Mouse (Mus musculus): ENCODE data around the gene Robo1. TPM values are rescaled to one million over a fixed set of nuclear protein-coding genes. Genes with fewer than 3 reads are reported as not detected.

Gene Robo1
- polyA plus RNA-seq (2015; fragmentation: Nextera tagmentation; extraction: Ambion mirVana), result 4.3 and 4.7 TPM in 2 replicates

- Histone ChIP-seq H3K9ac (no peak within 1 kb of the TSS), H3K4me1 (replicated peaks) (no peaks in the 10 kb centered on the region), H3K27ac (replicated peaks) (no peak within 1 kb of the TSS), H3K4me2 (no peak within 1 kb of the TSS), H3K4me3 (replicated peaks) (no peak within 1 kb of the TSS), H3K36me3 (replicated peaks) (no peaks in the 10 kb centered on the region), H3K9me3 (replicated peaks) (no peaks in the 10 kb centered on the region), H3K27me3 (no peaks in the 10 kb centered on the region)
- 63% methylated on average over 8 of the region's 8 CpGs for WGBS (ENCODE audit: insufficient replicate concordance)
- no peak for ATAC-seq (ENCODE audit: insufficient read depth)
Observed at GRCm38 (mm10) chr16:72307537-72308330, at the start of gene Robo1. Gene Robo1 (plus strand): TSS chr16:72308306.

- ATAC-seq (ENCODE audit: insufficient read depth), result no peak
- Histone ChIP-seq H3K9me3 (replicated peaks) (no peaks in the 10 kb centered on the region), H3K36me3 (replicated peaks) (no peaks in the 10 kb centered on the region), H3K4me2 (no peak overlapping the region), H3K4me3 (replicated peaks) (no peak overlapping the region), H3K27ac (replicated peaks) (no peak overlapping the region), H3K4me1 (replicated peaks) (no peaks in the 10 kb centered on the region), H3K9ac (no peak overlapping the region), H3K27me3 (no peaks in the 10 kb centered on the region)
- WGBS (ENCODE audit: insufficient replicate concordance), result 71% methylated on average over 10 of the region's 10 CpGs
Observed at GRCm38 (mm10) chr16:72267839-72268238, 40.3 kb upstream of the Robo1 start.

DNA sequence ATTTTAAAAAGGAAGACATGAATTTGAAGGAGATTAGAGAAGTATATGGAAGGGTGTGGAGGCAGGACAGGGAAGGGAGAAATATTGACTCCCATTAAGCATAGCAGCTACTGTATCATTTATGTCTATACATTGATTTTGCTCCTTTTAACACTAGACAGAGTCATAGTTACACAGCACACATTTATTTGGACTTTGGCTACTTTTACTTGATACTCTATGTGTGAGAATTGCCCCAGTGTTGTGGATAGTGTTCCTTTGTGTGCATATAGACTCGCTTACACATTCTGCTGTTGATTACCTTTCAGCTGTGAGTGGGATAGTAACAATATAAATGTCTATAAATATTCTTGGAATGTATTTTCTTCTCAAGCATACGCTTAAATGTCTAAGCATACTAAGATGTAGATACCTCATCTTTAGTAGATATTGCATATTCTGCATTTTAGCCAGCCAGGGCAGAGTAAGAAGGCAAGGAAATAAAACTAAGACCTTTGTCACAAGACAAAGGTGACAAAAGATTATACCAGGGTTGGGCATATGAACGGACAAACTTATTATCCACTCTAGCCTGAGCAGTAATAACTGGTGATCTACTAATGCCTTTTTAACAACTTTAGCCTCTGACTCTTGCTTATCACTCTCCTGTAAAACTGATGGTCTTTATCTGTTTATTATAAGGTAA is 31.6 kb upstream of the Robo1 start:
- H3K9ac ChIP-seq, result no peak overlapping the region
- H3K27ac ChIP-seq (replicated peaks), result no peak overlapping the region
- H3K4me1 ChIP-seq (replicated peaks), result no peaks in the 10 kb centered on the region
- no peak overlapping the region for H3K4me2 ChIP-seq
- no peak overlapping the region for H3K4me3 ChIP-seq (replicated peaks)
- no peaks in the 10 kb centered on the region for H3K27me3 ChIP-seq
- no peak for ATAC-seq (ENCODE audit: insufficient read depth)
- H3K36me3 ChIP-seq (replicated peaks), result no peaks in the 10 kb centered on the region
- WGBS (ENCODE audit: insufficient replicate concordance), result 63% methylated on average over 3 of the region's 3 CpGs
- H3K9me3 ChIP-seq (replicated peaks), result no peaks in the 10 kb centered on the region

- ATAC-seq (ENCODE audit: insufficient read depth), result no peak
- Histone ChIP-seq H3K36me3 (replicated peaks) (no peaks in the 10 kb centered on the region), H3K27me3 (no peaks in the 10 kb centered on the region), H3K9me3 (replicated peaks) (no peaks in the 10 kb centered on the region), H3K4me2 (no peak overlapping the region), H3K4me1 (replicated peaks) (no peaks in the 10 kb centered on the region), H3K27ac (replicated peaks) (no peak overlapping the region), H3K4me3 (replicated peaks) (no peak overlapping the region), H3K9ac (no peak overlapping the region)
- WGBS (ENCODE audit: insufficient replicate concordance), result 55% methylated on average over 6 of the region's 6 CpGs
Observed at GRCm38 (mm10) chr16:72308331-72308668, 194 bp downstream of the Robo1 start.

DNA sequence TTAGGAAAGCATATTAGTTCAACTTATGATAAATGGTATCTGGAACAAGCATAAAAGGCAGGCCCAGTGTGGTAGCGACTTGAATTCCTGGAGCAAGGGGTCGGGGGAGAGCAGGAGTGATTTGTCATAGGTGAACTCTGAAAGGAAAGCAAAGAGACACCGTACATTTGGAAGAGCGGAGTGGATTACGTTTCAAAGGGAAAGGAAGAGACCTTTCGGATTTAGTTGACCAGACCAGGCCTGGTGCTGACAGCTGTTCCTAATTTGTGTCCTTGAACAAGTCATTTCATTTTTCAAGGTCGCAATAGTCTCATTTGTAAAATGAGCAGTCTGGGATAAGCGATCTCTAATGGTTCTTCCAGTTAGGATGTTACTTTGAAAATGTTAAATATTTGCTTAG is 19.2 kb downstream of the Robo1 start:
- Histone ChIP-seq H3K4me2 (no peak overlapping the region), H3K4me3 (replicated peaks) (no peak overlapping the region), H3K27ac (replicated peaks) (no peak overlapping the region), H3K9me3 (replicated peaks) (no peaks in the 10 kb centered on the region), H3K27me3 (no peaks in the 10 kb centered on the region), H3K36me3 (replicated peaks) (no peaks in the 10 kb centered on the region), H3K9ac (no peak overlapping the region), H3K4me1 (replicated peaks) (no peaks in the 10 kb centered on the region)
- ATAC-seq (ENCODE audit: insufficient read depth), result no peak
- WGBS (ENCODE audit: insufficient replicate concordance), result 74% methylated on average over 8 of the region's 8 CpGs

DNA sequence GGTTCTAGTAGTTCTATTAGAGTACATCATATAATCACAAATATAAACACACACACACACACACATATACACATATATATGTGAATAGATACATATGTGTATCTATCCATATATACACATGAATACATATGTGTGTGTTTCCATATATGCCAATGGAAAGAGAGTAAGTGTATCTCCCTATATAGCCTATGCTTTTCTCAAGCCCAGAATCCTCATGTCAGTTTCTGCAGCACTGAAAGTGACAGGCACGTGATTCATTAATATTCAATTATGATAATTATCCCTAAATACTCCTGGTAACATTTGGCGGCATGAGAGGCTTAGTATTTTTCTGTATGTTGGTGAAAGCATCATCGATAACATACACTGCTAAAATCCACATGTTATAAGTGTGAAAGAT is 20.5 kb downstream of the Robo1 start:
- no peaks in the 10 kb centered on the region for H3K27me3 ChIP-seq
- no peaks in the 10 kb centered on the region for H3K36me3 ChIP-seq (replicated peaks)
- H3K4me3 ChIP-seq (replicated peaks), result no peak overlapping the region
- H3K4me2 ChIP-seq, result no peak overlapping the region
- H3K4me1 ChIP-seq (replicated peaks), result no peaks in the 10 kb centered on the region
- H3K9me3 ChIP-seq (replicated peaks), result no peaks in the 10 kb centered on the region
- no peak overlapping the region for H3K27ac ChIP-seq (replicated peaks)
- no peak overlapping the region for H3K9ac ChIP-seq
- ATAC-seq (ENCODE audit: insufficient read depth), result no peak
- 61% methylated on average over 3 of the region's 3 CpGs for WGBS (ENCODE audit: insufficient replicate concordance)

GRCm38 (mm10) chr16:72337757-72338156 is 29.7 kb downstream of the Robo1 start:
- no peaks in the 10 kb centered on the region for H3K9me3 ChIP-seq (replicated peaks)
- H3K4me3 ChIP-seq (replicated peaks), result no peak overlapping the region
- no peaks in the 10 kb centered on the region for H3K4me1 ChIP-seq (replicated peaks)
- no peak overlapping the region for H3K27ac ChIP-seq (replicated peaks)
- no peaks in the 10 kb centered on the region for H3K36me3 ChIP-seq (replicated peaks)
- 69% methylated on average over 1 of the region's 1 CpGs for WGBS (ENCODE audit: insufficient replicate concordance)
- no peak for ATAC-seq (ENCODE audit: insufficient read depth)
- no peaks in the 10 kb centered on the region for H3K27me3 ChIP-seq
- H3K9ac ChIP-seq, result no peak overlapping the region
- H3K4me2 ChIP-seq, result no peak overlapping the region

DNA sequence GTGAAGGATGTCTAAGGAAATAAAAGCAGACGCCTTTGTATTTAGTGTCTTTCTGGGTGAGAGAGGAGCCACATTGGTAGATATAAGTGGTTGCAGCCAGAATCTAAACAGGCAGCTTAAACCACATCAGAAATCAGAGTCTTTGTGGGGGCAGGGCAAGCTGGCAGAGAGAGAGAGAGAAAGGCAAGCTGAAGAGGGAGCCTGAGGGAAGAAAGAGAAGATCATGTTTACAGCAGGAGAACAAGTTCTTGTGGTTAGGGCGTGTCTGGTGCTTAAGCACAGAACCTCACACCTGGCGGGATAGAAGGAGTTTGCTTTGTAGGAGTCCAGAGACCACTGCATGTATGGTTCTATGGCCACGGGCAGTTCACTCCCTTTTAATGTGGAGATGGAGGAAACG is 42.3 kb downstream of the Robo1 start:
- Histone ChIP-seq H3K27ac (replicated peaks) (no peak overlapping the region), H3K9ac (no peak overlapping the region), H3K4me1 (replicated peaks) (no peaks in the 10 kb centered on the region), H3K4me3 (replicated peaks) (no peak overlapping the region), H3K4me2 (no peak overlapping the region), H3K36me3 (replicated peaks) (no peaks in the 10 kb centered on the region), H3K27me3 (no peaks in the 10 kb centered on the region), H3K9me3 (replicated peaks) (no peaks in the 10 kb centered on the region)
- WGBS (ENCODE audit: insufficient replicate concordance), result 56% methylated on average over 5 of the region's 5 CpGs
- no peak for ATAC-seq (ENCODE audit: insufficient read depth)

DNA sequence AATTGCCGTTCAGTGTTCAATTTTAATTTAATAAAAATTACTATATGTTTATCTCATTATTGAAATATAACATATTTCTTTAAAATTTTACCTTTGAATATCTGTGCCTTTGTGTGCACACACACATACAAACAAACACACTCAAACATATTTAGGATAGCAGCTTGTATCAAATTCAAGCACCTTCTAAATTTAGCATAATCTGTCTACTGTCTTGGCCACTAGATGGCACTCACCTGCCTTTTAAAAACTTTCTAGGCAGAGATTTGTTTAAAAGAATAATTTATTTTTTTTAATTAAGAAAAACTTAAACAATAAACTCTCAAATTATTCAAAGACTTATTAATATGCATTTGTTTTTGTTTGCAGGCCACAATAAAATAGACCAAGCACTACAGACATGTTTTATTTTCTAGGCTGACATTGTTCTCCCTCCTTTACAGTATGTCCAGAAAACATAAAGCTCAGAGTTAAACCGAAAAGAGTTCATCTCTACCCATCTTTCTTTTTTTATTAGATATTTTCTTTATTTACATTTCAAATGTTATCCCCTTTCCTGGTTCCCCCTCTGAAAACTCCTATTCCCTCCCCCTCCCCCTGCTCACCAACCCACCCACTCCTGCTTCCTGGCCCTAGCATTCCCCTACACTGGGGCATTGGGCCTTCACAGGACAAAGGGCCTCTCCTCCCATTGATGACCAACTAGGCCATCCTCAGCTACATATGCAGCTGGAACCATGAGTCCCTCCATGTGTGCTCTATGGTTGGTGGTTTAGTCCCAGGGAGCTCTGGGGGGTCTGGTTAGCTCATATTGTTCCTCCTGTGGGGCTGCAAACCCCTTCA is 48.6 kb downstream of the Robo1 start:
- no peak for ATAC-seq (ENCODE audit: insufficient read depth)
- H3K9me3 ChIP-seq (replicated peaks), result no peaks in the 10 kb centered on the region
- no peak overlapping the region for H3K27ac ChIP-seq (replicated peaks)
- no peak overlapping the region for H3K9ac ChIP-seq
- 59% methylated on average over 2 of the region's 2 CpGs for WGBS (ENCODE audit: insufficient replicate concordance)
- no peaks in the 10 kb centered on the region for H3K36me3 ChIP-seq (replicated peaks)
- no peak overlapping the region for H3K4me2 ChIP-seq
- no peaks in the 10 kb centered on the region for H3K4me1 ChIP-seq (replicated peaks)
- H3K27me3 ChIP-seq, result no peaks in the 10 kb centered on the region
- no peak overlapping the region for H3K4me3 ChIP-seq (replicated peaks)

GRCm38 (mm10) chr16:72376896-72377295 is 68.8 kb downstream of the Robo1 start:
- H3K4me3 ChIP-seq (replicated peaks), result no peak overlapping the region
- H3K27ac ChIP-seq (replicated peaks), result no peak overlapping the region
- no peaks in the 10 kb centered on the region for H3K36me3 ChIP-seq (replicated peaks)
- H3K4me1 ChIP-seq (replicated peaks), result no peaks in the 10 kb centered on the region
- H3K4me2 ChIP-seq, result no peak overlapping the region
- no peak for ATAC-seq (ENCODE audit: insufficient read depth)
- H3K27me3 ChIP-seq, result no peaks in the 10 kb centered on the region
- no peak overlapping the region for H3K9ac ChIP-seq
- 55% methylated on average over 5 of the region's 5 CpGs for WGBS (ENCODE audit: insufficient replicate concordance)
- H3K9me3 ChIP-seq (replicated peaks), result no peaks in the 10 kb centered on the region

- no peaks in the 10 kb centered on the region for H3K36me3 ChIP-seq (replicated peaks)
- no peak for ATAC-seq (ENCODE audit: insufficient read depth)
- H3K9ac ChIP-seq, result no peak overlapping the region
- no peak overlapping the region for H3K27ac ChIP-seq (replicated peaks)
- H3K4me1 ChIP-seq (replicated peaks), result no peaks in the 10 kb centered on the region
- H3K4me2 ChIP-seq, result no peak overlapping the region
- WGBS (ENCODE audit: insufficient replicate concordance), result 67% methylated on average over 6 of the region's 6 CpGs
- no peak overlapping the region for H3K4me3 ChIP-seq (replicated peaks)
- no peaks in the 10 kb centered on the region for H3K27me3 ChIP-seq
- H3K9me3 ChIP-seq (replicated peaks), result no peaks in the 10 kb centered on the region
Observed at GRCm38 (mm10) chr16:72381819-72382218, 73.7 kb downstream of the Robo1 start.

Data from liver, embryonic 15.5 days (tissue).